Mouse (Mus musculus) CH12.LX (cell line): Measurements from ENCODE around the gene Klk1b9. TPM values are rescaled to one million over a fixed set of nuclear protein-coding genes. Genes with fewer than 3 reads are reported as not detected.

Experiments used
- DNase-seq: peaks from one replicate; pipeline ENCODE4 v3.0.0-alpha.2; 2013; ENCODE audit errors: extremely low read depth
- H3K27ac ChIP-seq: 2 replicates; pipeline ENCODE4 v1.5.1; 2012; ENCODE audit warnings: low read depth, mild to moderate bottlenecking, control low read depth, moderate library complexity; ENCODE audit not compliant: insufficient read depth
- H3K27me3 ChIP-seq: replicated peaks from 2 replicates; pipeline ENCODE3; 2012; ENCODE audit warnings: inconsistent platforms
- H3K36me3 ChIP-seq, 2 experiments: replicated peaks in 1 of 2; 2 replicates each; pipeline versions ENCODE3 to v1.6.1; 2012; ENCODE audit warnings: inconsistent platforms in 1 of 2, low read length in 1 of 2, mild to moderate bottlenecking in 1 of 2, mixed read lengths in 1 of 2, moderate library complexity in 1 of 2; ENCODE audit not compliant: control insufficient read depth in 1 of 2, insufficient read depth in 1 of 2
- H3K4me1 ChIP-seq, 2 experiments: 2 replicates each; pipeline ENCODE4 v1.6.1; 2012; ENCODE audit warnings: inconsistent platforms in 1 of 2, moderate library complexity in 1 of 2; ENCODE audit not compliant: insufficient read depth in 2 of 2, control insufficient read depth in 1 of 2
- H3K4me2 ChIP-seq: 2 replicates; pipeline ENCODE4 v1.6.1; 2012; ENCODE audit warnings: low read depth, mild to moderate bottlenecking, control low read depth; ENCODE audit not compliant: poor library complexity, insufficient read depth, severe bottlenecking
- H3K4me3 ChIP-seq, 3 experiments: fragments of 150-350 bp in 1 of 3; sonication (generic) in 1 of 3; replicated peaks in 1 of 3; 2 replicates each; pipeline versions ENCODE3 to v1.5.1; 2011 to 2012; ENCODE audit warnings: low read depth in 2 of 3, low read length in 2 of 3, mild to moderate bottlenecking in 2 of 3, moderate library complexity in 2 of 3, control low read depth in 1 of 3, improper control_type of control experiment in 1 of 3, inconsistent platforms in 1 of 3, mixed read lengths in 1 of 3; ENCODE audit not compliant: poor library complexity in 1 of 3
- H3K79me2 ChIP-seq: replicated peaks from 2 replicates; pipeline ENCODE4 v1.6.1; 2012; ENCODE audit warnings: mild to moderate bottlenecking, moderate library complexity; ENCODE audit not compliant: control insufficient read depth, poor library complexity, insufficient read depth, severe bottlenecking; ENCODE audit errors: extremely low read depth
- H3K9ac ChIP-seq: 2 replicates; pipeline ENCODE4 v1.6.1; 2012; ENCODE audit warnings: low read depth, mild to moderate bottlenecking, control low read depth, moderate library complexity; ENCODE audit not compliant: insufficient read depth
- H3K9me3 ChIP-seq: replicated peaks from 2 replicates; pipeline ENCODE3; 2012; ENCODE audit warnings: low read length, inconsistent platforms, mixed read lengths
- CHD1 ChIP-seq: IDR thresholded peaks from 2 replicates; pipeline ENCODE4 v1.6.1; 2012; ENCODE audit warnings: low read depth, low read length, improper control_type of control experiment, inconsistent platforms
- CTCF ChIP-seq, 2 experiments: IDR thresholded peaks in 1 of 2; conservative IDR thresholded peaks in 1 of 2; 2 replicates each; pipeline ENCODE4 v1.5.1; 2011 to 2012; ENCODE audit warnings: low read depth in 2 of 2, low read length in 2 of 2, improper control_type of control experiment in 1 of 2, inconsistent platforms in 1 of 2, mild to moderate bottlenecking in 1 of 2, moderate library complexity in 1 of 2
- E2F4 ChIP-seq: IDR thresholded peaks from 2 replicates; pipeline ENCODE4 v1.6.1; 2011; ENCODE audit warnings: low read depth, low read length, improper control_type of control experiment; ENCODE audit not compliant: insufficient replicate concordance
- ELF1 ChIP-seq: IDR thresholded peaks from 2 replicates; pipeline ENCODE4 v1.6.1; 2014; ENCODE audit warnings: low read depth, mild to moderate bottlenecking, inconsistent platforms, low read length, improper control_type of control experiment
- EP300 ChIP-seq: IDR thresholded peaks from 2 replicates; pipeline ENCODE4 v1.6.1; 2011; ENCODE audit warnings: low read length, improper control_type of control experiment
- GABPA ChIP-seq: IDR thresholded peaks from 2 replicates; pipeline ENCODE4 v1.6.1; 2012; ENCODE audit warnings: low read depth, low read length, improper control_type of control experiment, inconsistent platforms; ENCODE audit not compliant: insufficient replicate concordance
- HCFC1 ChIP-seq: IDR thresholded peaks from 2 replicates; pipeline ENCODE4 v1.6.1; 2012; ENCODE audit warnings: low read depth, mild to moderate bottlenecking, inconsistent platforms, low read length, improper control_type of control experiment
- JUN ChIP-seq: IDR thresholded peaks from 2 replicates; pipeline ENCODE4 v1.6.1; 2011; ENCODE audit warnings: low read depth, mild to moderate bottlenecking, low read length, improper control_type of control experiment, moderate library complexity; ENCODE audit not compliant: insufficient read depth
- JUND ChIP-seq: conservative IDR thresholded peaks from 2 replicates; pipeline ENCODE4 v1.6.1; 2011; ENCODE audit warnings: low read depth, low read length, improper control_type of control experiment
- KAT2A ChIP-seq: IDR thresholded peaks from 2 replicates; pipeline ENCODE4 v1.6.1; 2012; ENCODE audit warnings: low read length, improper control_type of control experiment, inconsistent platforms; ENCODE audit not compliant: insufficient replicate concordance
- MAX ChIP-seq: IDR thresholded peaks from 2 replicates; pipeline ENCODE4 v1.6.1; 2011; ENCODE audit warnings: low read length, improper control_type of control experiment
- MAZ ChIP-seq: IDR thresholded peaks from 2 replicates; pipeline ENCODE4 v1.6.1; 2012; ENCODE audit warnings: low read depth, mild to moderate bottlenecking, inconsistent platforms, low read length, improper control_type of control experiment, moderate library complexity
- MEF2A ChIP-seq: IDR thresholded peaks from 2 replicates; pipeline ENCODE4 v1.6.1; 2014; ENCODE audit warnings: low read depth, mild to moderate bottlenecking, inconsistent platforms, low read length, improper control_type of control experiment, borderline replicate concordance
- MXI1 ChIP-seq: IDR thresholded peaks from 2 replicates; pipeline ENCODE4 v1.6.1; 2011; ENCODE audit warnings: mild to moderate bottlenecking, low read depth, low read length, improper control_type of control experiment
- POLR2A ChIP-seq: IDR thresholded peaks from 2 replicates; pipeline ENCODE4 v1.6.1; 2011; ENCODE audit warnings: low read depth, mild to moderate bottlenecking, improper control_type of control experiment, low read length
- RAD21 ChIP-seq: IDR thresholded peaks from 2 replicates; pipeline ENCODE4 v1.6.1; 2011; ENCODE audit warnings: low read depth, mild to moderate bottlenecking, low read length, improper control_type of control experiment, moderate library complexity
- SIN3A ChIP-seq: IDR thresholded peaks from 2 replicates; pipeline ENCODE4 v1.6.1; 2012; ENCODE audit warnings: low read length, improper control_type of control experiment, inconsistent platforms
- SMC3 ChIP-seq: IDR thresholded peaks from 2 replicates; pipeline ENCODE4 v1.6.1; 2011; ENCODE audit warnings: low read depth, low read length, improper control_type of control experiment
- TBP ChIP-seq: conservative IDR thresholded peaks from 2 replicates; pipeline ENCODE4 v1.6.1; 2011; ENCODE audit warnings: low read depth, low read length, improper control_type of control experiment
- TCF12 ChIP-seq: IDR thresholded peaks from 2 replicates; pipeline ENCODE4 v1.6.1; 2014; ENCODE audit warnings: low read depth, mild to moderate bottlenecking, inconsistent platforms, low read length, improper control_type of control experiment
- USF1 ChIP-seq: IDR thresholded peaks from 2 replicates; pipeline ENCODE4 v1.6.1; 2014; ENCODE audit warnings: low read depth, mild to moderate bottlenecking, inconsistent platforms, low read length, improper control_type of control experiment
- ZMIZ1 ChIP-seq: IDR thresholded peaks from 2 replicates; pipeline ENCODE4 v1.6.1; 2012; ENCODE audit warnings: low read depth, mild to moderate bottlenecking, inconsistent platforms, low read length, improper control_type of control experiment
- ZNF384 ChIP-seq: IDR thresholded peaks from 2 replicates; pipeline ENCODE4 v1.6.1; 2012; ENCODE audit warnings: low read depth, low read length, improper control_type of control experiment, inconsistent platforms
- dilution Hi-C: fragments of 300-500 bp; cut with MboI; formaldehyde crosslinking; loops from 2 replicates; pipeline ENCODE4 v1.14.3; 2020; ENCODE audit warnings: low sequenced_read_pairs; ENCODE audit not compliant: extremely low pct_unique_long_range_greater_than_20kb, extremely low pct_ligation_motif_present
- in situ Hi-C: fragments of 300-500 bp; cut with MboI; formaldehyde crosslinking; loops from 3 replicates; pipeline ENCODE4 v1.14.3; 2019; ENCODE audit warnings: low sequenced_read_pairs, low pct_ligation_motif_present, low pct_unique_long_range_greater_than_20kb, mixed read lengths
- polyA plus RNA-seq: library from polyadenylated mRNA; unstranded; fragments of >175 nt; gene quantifications from 2 replicates; pipeline ENCODE4 v1.2.1, GENCODE M21; 2012; ENCODE audit warnings: low read depth; ENCODE audit not compliant: insufficient read length
- total RNA-seq, 2 experiments: library from RNA; depleted of rRNA; stranded (reverse); fragments of 300-350 nt in 1 of 2; fragments of >200 nt in 1 of 2; gene quantifications; 2 replicates each; pipeline ENCODE4 v1.2.3; 2012 to 2014

Gene Klk1b9
- total and polyA plus RNA-seq, 3 experiments: not detected

DNA sequence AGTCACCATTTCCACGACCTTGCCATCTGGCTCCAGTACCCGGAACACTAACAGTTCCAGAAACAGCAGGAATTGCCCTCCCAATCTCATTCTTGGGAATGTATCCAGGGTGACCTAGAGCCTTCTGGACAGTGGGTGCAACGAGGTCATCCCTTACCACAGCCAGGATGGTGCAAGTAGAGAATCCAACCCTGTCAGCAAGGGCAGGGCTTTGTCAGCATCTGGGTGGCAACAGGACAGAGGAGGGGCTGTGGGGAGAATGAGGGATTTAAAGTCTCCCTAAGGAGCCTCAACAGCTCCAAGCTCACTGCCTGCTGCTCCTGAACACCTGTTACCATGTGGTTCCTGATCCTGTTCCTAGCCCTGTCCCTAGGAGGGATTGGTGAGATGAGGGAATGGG is 9.4 kb upstream of the Klk1b9 start, which contains the start of gene Klk1b1:
Gene Klk1b1 (plus strand): TSS at position 301 of the 400 bp plus-strand sequence.
- no peak within 1 kb of the TSS for H3K27ac ChIP-seq
- TF ChIP-seq KAT2A: no peak
- no peak within 1 kb of the TSS for H3K4me3 ChIP-seq
- no peak within 1 kb of the TSS for H3K9ac ChIP-seq
- no peaks in the 10 kb centered on the region for H3K27me3 ChIP-seq
- no peaks in the 10 kb centered on the region for H3K36me3 ChIP-seq
- dilution Hi-C loops: no loop called here
- DNase-seq: no peak
- in situ Hi-C loops: no loop called here
- H3K4me1 ChIP-seq: peaks cover 24 to 66% of the 10 kb centered on the region in 2 experiments
- no peak within 1 kb of the TSS for H3K4me2 ChIP-seq
- no peaks in the 10 kb centered on the region for H3K79me2 ChIP-seq
- H3K9me3 ChIP-seq: no peaks in the 10 kb centered on the region

DNA sequence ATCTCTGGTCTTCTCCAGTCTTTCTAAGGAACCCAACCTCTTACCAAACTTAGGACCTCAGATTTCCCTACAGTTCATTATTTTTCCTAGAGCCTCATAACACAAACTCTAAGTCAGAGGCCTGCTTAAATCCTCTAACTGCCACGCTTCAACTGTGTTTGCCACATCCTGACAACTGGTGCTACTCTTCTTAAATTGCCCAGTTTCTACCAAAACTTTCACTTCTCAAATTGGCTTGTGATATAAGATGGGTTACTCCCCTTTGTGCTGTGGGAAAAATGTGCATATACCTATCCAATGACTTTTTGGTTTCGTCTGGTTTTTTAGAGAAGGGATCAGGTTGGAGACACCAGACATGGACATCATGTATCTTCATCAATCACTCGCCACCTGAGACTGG is 8.8 kb upstream of the Klk1b9 start:
- Histone ChIP-seq H3K4me1 (peaks cover 22 to 66% of the 10 kb centered on the region in 2 experiments), H3K36me3 (no peaks in the 10 kb centered on the region), H3K79me2 (no peaks in the 10 kb centered on the region), H3K4me3 (no peak overlapping the region), H3K9me3 (no peaks in the 10 kb centered on the region), H3K27ac (no peak overlapping the region), H3K27me3 (no peaks in the 10 kb centered on the region), H3K4me2 (no peak overlapping the region), H3K9ac (no peak overlapping the region)
- in situ Hi-C loops: no loop called here
- DNase-seq: no peak
- dilution Hi-C loops: no loop called here
- TF ChIP-seq TCF12 (no peak), SIN3A (no peak), TBP (no peak), POLR2A (no peak)

DNA sequence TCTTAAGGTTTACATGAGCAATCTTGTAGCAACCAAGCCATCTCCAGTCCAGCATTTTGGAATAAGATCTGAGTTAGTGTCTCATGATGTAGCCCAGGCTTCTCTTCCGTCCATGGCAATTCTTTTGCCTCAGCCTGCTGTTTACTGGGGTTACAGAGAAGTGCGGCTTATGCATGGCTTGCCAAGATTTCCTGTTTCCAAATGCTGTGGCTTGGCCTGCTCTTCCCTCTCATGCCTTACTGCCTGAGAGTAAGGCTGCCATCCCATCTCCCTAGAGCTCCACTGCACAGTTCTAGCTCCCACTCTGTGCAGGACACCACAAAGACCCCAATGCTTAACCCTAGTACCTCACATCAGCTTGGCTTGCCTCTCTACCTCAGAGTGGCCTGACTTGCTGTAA is 8.2 kb upstream of the Klk1b9 start:
- Histone ChIP-seq H3K4me1 (peaks cover 17 to 64% of the 10 kb centered on the region in 2 experiments), H3K4me3 (no peak overlapping the region), H3K9ac (no peak overlapping the region), H3K27ac (no peak overlapping the region), H3K27me3 (no peaks in the 10 kb centered on the region), H3K79me2 (no peaks in the 10 kb centered on the region), H3K9me3 (no peaks in the 10 kb centered on the region), H3K4me2 (no peak overlapping the region), H3K36me3 (no peaks in the 10 kb centered on the region)
- in situ Hi-C loops: no loop called here
- TF ChIP-seq KAT2A (no peak), ELF1 (no peak), MAX (no peak), POLR2A (no peak), CTCF (conservative IDR thresholded peaks at IDR 0.05 in 1 of 2, IDR thresholded peaks at IDR 0.05 in 1 of 2; ENCODE audit: low read depth in 2 of 2, low read length in 2 of 2) (no peak), SMC3 (no peak), ZNF384 (no peak), CHD1 (no peak), E2F4 (no peak), MXI1 (no peak), JUN (no peak), JUND (no peak), HCFC1 (no peak), USF1 (no peak), MEF2A (no peak), GABPA (no peak), MAZ (no peak), RAD21 (no peak), ZMIZ1 (no peak), EP300 (no peak)
- dilution Hi-C loops: no loop called here
- no peak for DNase-seq
